Mouse (Mus musculus) hindbrain, embryonic 15.5 days (tissue): ENCODE results near the gene Gm5431. TPM values are rescaled to one million over a fixed set of nuclear protein-coding genes. Genes with fewer than 3 reads are reported as not detected.
"Not testable (repeated sequence)": the region's sequence is repeated elsewhere in the genome, so short reads cannot be mapped to it uniquely, and the experiment has no call there.

Experiments used
- ATAC-seq: fragments of 200-750 bp; cut with Nextera tagmentation; 2 replicates; pipeline ENCODE4 v1.8.0; 2017; ENCODE audit warnings: low read depth, moderate number of reproducible peaks, moderate TSS enrichment; ENCODE audit not compliant: low FRiP score
- H3K27ac ChIP-seq: fragments of 300-500 bp; sonication (generic); replicated peaks from 2 replicates; pipeline ENCODE4 v1.5.1; 2015; ENCODE audit warnings: mild to moderate bottlenecking, inconsistent platforms
- H3K27me3 ChIP-seq: fragments of 300-500 bp; sonication (generic); 2 replicates; pipeline ENCODE4 v1.6.1; 2015; ENCODE audit warnings: control low read depth, inconsistent platforms
- H3K36me3 ChIP-seq: fragments of 300-500 bp; sonication (generic); 2 replicates; pipeline ENCODE4 v1.6.1; 2015; ENCODE audit warnings: control low read depth, inconsistent platforms
- H3K4me1 ChIP-seq: fragments of 300-500 bp; sonication (generic); replicated peaks from 2 replicates; pipeline ENCODE4 v1.6.1; 2015; ENCODE audit warnings: control low read depth, inconsistent platforms
- H3K4me2 ChIP-seq: fragments of 300-500 bp; sonication (generic); 2 replicates; pipeline ENCODE4 v1.6.1; 2015; ENCODE audit warnings: moderate library complexity, mild to moderate bottlenecking, inconsistent platforms
- H3K4me3 ChIP-seq: fragments of 300-500 bp; sonication (generic); 2 replicates; pipeline ENCODE4 v1.5.1; 2015; ENCODE audit warnings: mild to moderate bottlenecking, inconsistent platforms
- H3K9ac ChIP-seq: fragments of 300-500 bp; sonication (generic); 2 replicates; pipeline ENCODE4 v1.6.1; 2015; ENCODE audit warnings: inconsistent platforms
- H3K9me3 ChIP-seq: fragments of 300-500 bp; sonication (generic); 2 replicates; pipeline ENCODE4 v1.6.1; 2016; ENCODE audit warnings: control low read depth, inconsistent platforms
- WGBS: fragments of 180-500 bp; shearing (Covaris S2); methylation state at CpG from one replicate; pipeline ENCODE4 v1.1.7; 2015; 5-methylcytosine and 5-hydroxymethylcytosine counted together
- polyA plus RNA-seq: library from polyadenylated mRNA; unstranded; fragments of >200 nt; fragmentation: Nextera tagmentation; extraction: Ambion mirVana; gene quantifications from 2 replicates; pipeline ENCODE4 v1.2.1, GENCODE M21; 2015

Gm5431 gene
- polyA plus RNA-seq, 1 experiment from 2014 or later: 0.14 TPM

GRCm38 (mm10) chr11:48900654-48901566 is 1.1 kb downstream of the Gm5431 start:
- not testable (repeated sequence) for H3K9ac ChIP-seq, H3K27me3 ChIP-seq, H3K27ac ChIP-seq, H3K4me1 ChIP-seq, ATAC-seq, H3K9me3 ChIP-seq, H3K4me2 ChIP-seq, H3K36me3 ChIP-seq, H3K4me3 ChIP-seq
- WGBS: 83% methylated on average over 6 of the region's 6 CpGs

GRCm38 (mm10) chr11:48898812-48899431 is 3.1 kb downstream of the Gm5431 start:
- Histone ChIP-seq H3K4me1 (no peaks in the 10 kb centered on the region), H3K36me3 (no peaks in the 10 kb centered on the region), H3K27ac (no peak overlapping the region), H3K9ac (no peak overlapping the region), H3K9me3 (no peaks in the 10 kb centered on the region), H3K27me3 (no peaks in the 10 kb centered on the region), H3K4me3 (no peak overlapping the region), H3K4me2 (no peak overlapping the region)
- no peak for ATAC-seq
- 77% methylated on average over 2 of the region's 2 CpGs for WGBS

- no peak for ATAC-seq
- Histone ChIP-seq H3K4me1 (peaks cover 8% of the 10 kb centered on the region), H3K27ac (no peak overlapping the region), H3K4me3 (no peak overlapping the region), H3K36me3 (no peaks in the 10 kb centered on the region), H3K4me2 (no peak overlapping the region), H3K27me3 (no peaks in the 10 kb centered on the region), H3K9ac (no peak overlapping the region), H3K9me3 (no peaks in the 10 kb centered on the region)
- WGBS: 92% methylated on average over 1 of the region's 1 CpGs
These were observed 25.3 kb downstream of the Gm5431 start for GRCm38 (mm10) chr11:48876680-48877079.

- H3K36me3 ChIP-seq, H3K9ac ChIP-seq, ATAC-seq, H3K9me3 ChIP-seq, H3K27me3 ChIP-seq, H3K27ac ChIP-seq, H3K4me2 ChIP-seq, H3K4me3 ChIP-seq: not testable (repeated sequence)
- H3K4me1 ChIP-seq: peaks cover 18% of the 10 kb centered on the region
- 72% methylated on average over 1 of the region's 1 CpGs for WGBS
These were observed 26.6 kb downstream of the Gm5431 start for GRCm38 (mm10) chr11:48875343-48875837.

- 1% methylated on average over 4 of the region's 4 CpGs for WGBS
- ATAC-seq: 0 out of 2 replicates have a peak, but pooled peaks have one; percentile 59
These were observed 27.5 kb downstream of the Gm5431 start for GRCm38 (mm10) chr11:48874465-48874864.

GRCm38 (mm10) chr11:48873591-48874290 is 28.3 kb downstream of the Gm5431 start:
- no peak for ATAC-seq
- Histone ChIP-seq H3K4me2 (no peak overlapping the region), H3K4me3 (no peak overlapping the region), H3K36me3 (no peaks in the 10 kb centered on the region), H3K27me3 (no peaks in the 10 kb centered on the region), H3K9me3 (no peaks in the 10 kb centered on the region), H3K4me1 (peaks cover 18% of the 10 kb centered on the region), H3K9ac (no peak overlapping the region), H3K27ac (no peak overlapping the region)
- 79% methylated on average over 10 of the region's 10 CpGs for WGBS

More at GRCm38 (mm10) chr11:48874465-48874864, 27.5 kb downstream of the Gm5431 start:
- Histone ChIP-seq H3K27ac (no peak overlapping the region), H3K4me1 (peaks cover 18% of the 10 kb centered on the region), H3K4me3 (no peak overlapping the region), H3K4me2 (no peak overlapping the region), H3K9ac (no peak overlapping the region), H3K27me3 (no peaks in the 10 kb centered on the region), H3K9me3 (no peaks in the 10 kb centered on the region), H3K36me3 (no peaks in the 10 kb centered on the region)

GRCm38 (mm10) chr11:48872695-48873300 is 29.2 kb downstream of the Gm5431 start:
- 80% methylated on average over 7 of the region's 7 CpGs for WGBS
- H3K4me2 ChIP-seq: no peak overlapping the region; the same call in 1 of the 2 replicates
- no peak overlapping the region for H3K4me3 ChIP-seq
- H3K9ac ChIP-seq: no peak overlapping the region
- no peak for ATAC-seq
- H3K27ac ChIP-seq: no peak overlapping the region
- H3K27me3 ChIP-seq: no peaks in the 10 kb centered on the region
- no peaks in the 10 kb centered on the region for H3K9me3 ChIP-seq
- no peaks in the 10 kb centered on the region for H3K36me3 ChIP-seq
- peaks cover 18% of the 10 kb centered on the region for H3K4me1 ChIP-seq

GRCm38 (mm10) chr11:48871817-48872541 is 30.0 kb downstream of the Gm5431 start:
- 12% methylated on average over 17 of the region's 17 CpGs for WGBS
- H3K27ac ChIP-seq: peak overlapping the region; percentile 22; the same call in 1 of the 2 replicates
- H3K4me3 ChIP-seq: peak overlapping the region; percentile 43
- no peaks in the 10 kb centered on the region for H3K36me3 ChIP-seq
- H3K27me3 ChIP-seq: no peaks in the 10 kb centered on the region
- ATAC-seq: peak; percentile 9; the same call in 1 of the 2 replicates
- peak overlapping the region; percentile 74 for H3K4me2 ChIP-seq
- peak overlapping the region; percentile 37; the same call in 1 of the 2 replicates for H3K9ac ChIP-seq
- peaks cover 18% of the 10 kb centered on the region for H3K4me1 ChIP-seq
- no peaks in the 10 kb centered on the region for H3K9me3 ChIP-seq

GRCm38 (mm10) chr11:48871201-48871772 is 30.7 kb downstream of the Gm5431 start, which contains the start of gene Irgm1:
Irgm1 (minus strand) TSS chr11:48871683.
- H3K27ac ChIP-seq: peak within 1 kb of the TSS; percentile 22
- no peaks in the 10 kb centered on the region for H3K9me3 ChIP-seq
- under 1% methylated on average over 19 of the region's 19 CpGs for WGBS
- H3K4me1 ChIP-seq: peaks cover 18% of the 10 kb centered on the region
- H3K36me3 ChIP-seq: no peaks in the 10 kb centered on the region
- peak within 1 kb of the TSS; percentile 43 for H3K4me3 ChIP-seq
- peak within 1 kb of the TSS; percentile 74 for H3K4me2 ChIP-seq
- peak; percentile 67 for ATAC-seq
- no peaks in the 10 kb centered on the region for H3K27me3 ChIP-seq
- H3K9ac ChIP-seq: peak within 1 kb of the TSS; percentile 37

GRCm38 (mm10) chr11:48870781-48871180 is 31.2 kb downstream of the Gm5431 start:
- Histone ChIP-seq H3K4me1 (peaks cover 18% of the 10 kb centered on the region), H3K4me2 (peak overlapping the region; percentile 74), H3K36me3 (no peaks in the 10 kb centered on the region), H3K27ac (peak overlapping the region; percentile 22; the same call in 1 of the 2 replicates), H3K9me3 (no peaks in the 10 kb centered on the region), H3K27me3 (no peaks in the 10 kb centered on the region), H3K4me3 (peak overlapping the region; percentile 43), H3K9ac (peak overlapping the region; percentile 37)
- WGBS: 39% methylated on average over 7 of the region's 7 CpGs
- ATAC-seq: no peak
